Mouse (Mus musculus): ENCODE measurements around the gene Mlec. TPM values are rescaled to one million over a fixed set of nuclear protein-coding genes. Genes with fewer than 3 reads are reported as not detected.

Gene Mlec
- polyA plus RNA-seq, 1 experiment from 2014 or later: 43.6 TPM

DNA sequence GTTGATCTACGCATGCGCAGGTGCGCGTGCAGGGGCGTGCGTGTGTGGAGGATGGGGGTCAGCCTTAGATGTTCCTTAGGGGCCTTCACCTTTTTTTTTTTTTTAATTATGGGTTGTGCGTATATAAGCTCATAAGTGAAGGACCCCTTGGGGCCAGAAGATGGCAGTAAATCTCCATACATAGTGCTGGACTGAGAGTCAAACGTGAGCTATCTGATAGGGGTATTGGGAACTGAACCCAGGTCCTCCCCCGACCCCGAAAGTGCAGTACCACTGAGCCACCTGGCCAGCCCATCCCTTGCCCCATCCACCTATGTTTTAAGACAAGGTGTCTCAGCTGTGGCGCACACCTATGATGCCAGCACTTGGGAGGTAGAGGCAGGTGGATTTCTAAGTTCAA, 21.6 kb upstream of the Mlec start:
- Histone ChIP-seq H3K9ac (ENCODE audit: low read depth, low read length) (no peak overlapping the region), H3K4me2 (ENCODE audit: low read length) (no peak overlapping the region), H3K27me3 (ENCODE audit: insufficient read depth, low read length) (no peaks in the 10 kb centered on the region), H3K36me3 (ENCODE audit: insufficient read depth, low read length) (no peaks in the 10 kb centered on the region), H3K27ac (no peak overlapping the region), H3K9me3 (replicated peaks; ENCODE audit: low read length) (no peaks in the 10 kb centered on the region), H3K4me3 (replicated peaks; ENCODE audit: low read depth, low read length) (no peak overlapping the region), H3K4me1 (replicated peaks; ENCODE audit: insufficient read depth, low read length) (0 out of 2 replicates have a peak, but pooled peaks cover 4% of the 10 kb centered on the region)
- ATAC-seq (replicated peaks; ENCODE audit: low FRiP score, low read depth): no peak
- DNase-seq (ENCODE audit: low spot score): no peak
- TF ChIP-seq CTCF (IDR thresholded peaks at IDR 0.05; ENCODE audit: low read depth): no peak
- 89% methylated on average over 11 of the region's 11 CpGs for WGBS

DNA sequence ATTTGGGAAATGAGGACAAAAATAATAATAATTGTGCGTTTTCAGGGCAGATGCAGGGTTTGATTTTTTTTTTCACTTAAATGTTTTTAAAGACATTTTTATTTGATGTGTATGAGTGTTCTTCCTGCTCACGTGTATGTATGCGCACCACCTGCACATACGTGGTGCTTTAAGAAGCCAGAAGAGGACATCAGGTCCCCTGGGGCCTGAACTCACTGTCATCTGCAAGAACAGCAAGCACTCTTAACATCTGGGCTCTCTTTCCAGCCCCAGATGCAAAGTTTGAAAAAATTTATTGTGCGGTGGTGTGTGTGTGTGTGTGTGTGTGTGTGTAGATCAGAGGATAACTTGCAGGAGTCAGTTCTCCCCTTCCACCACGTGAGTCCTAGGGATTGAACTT, 19.9 kb upstream of the Mlec start:
- H3K36me3 ChIP-seq (ENCODE audit: insufficient read depth, low read length): no peaks in the 10 kb centered on the region
- DNase-seq (ENCODE audit: low spot score) (no peak), ATAC-seq (replicated peaks; ENCODE audit: low FRiP score, low read depth) (no peak)
- TF ChIP-seq CTCF (IDR thresholded peaks at IDR 0.05; ENCODE audit: low read depth): no peak
- H3K9ac ChIP-seq (ENCODE audit: low read depth, low read length): no peak overlapping the region
- H3K27me3 ChIP-seq (ENCODE audit: insufficient read depth, low read length): no peaks in the 10 kb centered on the region
- H3K4me3 ChIP-seq (replicated peaks; ENCODE audit: low read depth, low read length): no peak overlapping the region
- H3K4me2 ChIP-seq (ENCODE audit: low read length): no peak overlapping the region
- no peaks in the 10 kb centered on the region for H3K9me3 ChIP-seq (replicated peaks; ENCODE audit: low read length)
- WGBS: 74% methylated on average over 6 of the region's 6 CpGs
- H3K4me1 ChIP-seq (replicated peaks; ENCODE audit: insufficient read depth, low read length): 0 out of 2 replicates have a peak, but pooled peaks cover 4% of the 10 kb centered on the region
- H3K27ac ChIP-seq: no peak overlapping the region

DNA sequence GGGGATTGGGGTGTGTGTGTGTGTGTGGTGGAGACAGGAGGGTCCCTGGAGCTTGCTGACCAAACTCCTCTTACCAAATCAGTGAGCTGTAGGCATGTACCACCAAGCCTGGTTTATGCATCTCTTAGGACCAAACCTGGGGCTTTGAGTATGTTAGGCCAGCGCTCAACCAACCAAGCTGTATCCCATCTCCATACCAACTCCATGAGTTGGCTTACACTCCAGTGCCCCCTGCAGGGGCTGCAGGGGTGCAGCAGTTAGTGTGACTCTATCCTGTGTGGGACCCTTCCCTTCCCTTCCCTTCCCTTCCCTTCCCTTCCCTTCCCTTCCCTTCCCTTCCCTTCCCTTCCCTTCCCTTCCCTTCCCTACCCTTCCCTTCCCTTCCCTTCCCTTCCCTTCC, 16.6 kb upstream of the Mlec start:
- Histone ChIP-seq H3K4me2 (ENCODE audit: low read length) (no peak overlapping the region), H3K4me3 (replicated peaks; ENCODE audit: low read depth, low read length) (no peak overlapping the region), H3K36me3 (ENCODE audit: insufficient read depth, low read length) (no peaks in the 10 kb centered on the region), H3K27ac (no peak overlapping the region), H3K9me3 (replicated peaks; ENCODE audit: low read length) (no peaks in the 10 kb centered on the region), H3K4me1 (replicated peaks; ENCODE audit: insufficient read depth, low read length) (no peaks in the 10 kb centered on the region), H3K9ac (ENCODE audit: low read depth, low read length) (no peak overlapping the region), H3K27me3 (ENCODE audit: insufficient read depth, low read length) (no peaks in the 10 kb centered on the region)
- no peak for ATAC-seq (replicated peaks; ENCODE audit: low FRiP score, low read depth)
- TF ChIP-seq CTCF (IDR thresholded peaks at IDR 0.05; ENCODE audit: low read depth): peak; percentile 49; the same call in 1 of the 2 replicates
- no peak for DNase-seq (ENCODE audit: low spot score)
- WGBS: 86% methylated on average over 1 of the region's 1 CpGs

DNA sequence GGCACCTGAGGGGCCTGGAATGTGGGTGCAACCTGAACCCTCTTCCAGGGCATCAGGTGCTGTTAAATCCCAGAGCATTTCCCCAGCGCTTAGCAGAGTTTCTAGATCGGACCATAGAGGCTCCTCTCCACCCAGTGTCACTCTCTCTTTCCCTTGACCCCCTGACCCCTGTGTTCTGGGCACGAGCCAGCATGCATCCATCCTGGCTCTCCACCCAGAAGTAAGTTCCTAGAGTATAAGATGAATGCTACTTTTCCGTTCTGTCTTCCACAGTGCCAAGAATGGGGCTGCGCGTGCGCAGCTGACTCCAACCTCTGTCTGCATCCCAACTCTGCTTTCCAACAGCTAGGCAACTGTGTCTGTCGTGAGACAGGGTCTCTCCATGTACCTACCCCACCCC, 12.2 kb upstream of the Mlec start:
- peaks cover 24% of the 10 kb centered on the region for H3K4me1 ChIP-seq (replicated peaks; ENCODE audit: insufficient read depth, low read length)
- H3K9ac ChIP-seq (ENCODE audit: low read depth, low read length): no peak overlapping the region
- ATAC-seq (replicated peaks; ENCODE audit: low FRiP score, low read depth) (no peak), DNase-seq (ENCODE audit: low spot score) (no peak)
- H3K36me3 ChIP-seq (ENCODE audit: insufficient read depth, low read length): no peaks in the 10 kb centered on the region
- H3K4me2 ChIP-seq (ENCODE audit: low read length): no peak overlapping the region
- TF ChIP-seq CTCF (IDR thresholded peaks at IDR 0.05; ENCODE audit: low read depth): no peak
- H3K4me3 ChIP-seq (replicated peaks; ENCODE audit: low read depth, low read length): no peak overlapping the region
- 74% methylated on average over 8 of the region's 8 CpGs for WGBS
- no peaks in the 10 kb centered on the region for H3K27me3 ChIP-seq (ENCODE audit: insufficient read depth, low read length)
- no peak overlapping the region for H3K27ac ChIP-seq
- H3K9me3 ChIP-seq (replicated peaks; ENCODE audit: low read length): no peaks in the 10 kb centered on the region

DNA sequence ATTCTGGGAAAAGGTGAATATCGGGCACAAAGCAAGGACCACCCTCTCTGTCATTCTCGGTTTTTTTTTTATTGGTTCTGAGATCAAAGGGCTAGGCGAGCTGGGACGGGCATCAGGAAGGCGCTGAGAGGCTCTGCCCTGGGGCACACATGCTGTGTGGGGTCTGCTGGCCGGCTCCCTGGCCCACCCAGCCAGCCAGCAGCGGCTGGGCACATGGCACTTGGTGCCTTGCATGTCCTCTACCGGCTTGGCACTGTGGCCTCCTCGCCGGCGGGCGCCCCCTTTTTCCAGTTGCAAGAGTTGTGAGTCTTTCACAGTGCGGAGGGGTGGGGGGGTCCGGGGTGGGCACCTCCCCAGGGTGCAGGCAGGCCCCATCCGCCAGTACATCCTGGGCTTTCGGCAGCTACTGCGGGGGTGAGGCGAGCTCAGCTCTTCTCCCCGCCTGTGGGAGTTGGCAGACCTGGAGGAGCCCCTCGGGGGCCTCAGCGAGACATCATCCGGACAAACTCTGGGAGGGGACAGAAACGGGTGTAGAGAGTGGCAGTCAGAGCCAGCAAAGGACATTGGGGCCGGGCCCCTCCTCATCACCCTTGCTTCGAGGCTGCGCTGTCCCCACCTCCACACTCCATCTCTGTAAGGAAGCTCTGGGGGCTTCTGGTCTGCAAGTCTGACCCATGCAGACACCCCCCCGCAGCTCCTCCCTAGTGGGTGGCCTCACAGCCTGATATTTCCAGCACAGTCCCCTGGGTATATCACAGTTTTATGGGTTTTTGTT, 10.8 kb upstream of the Mlec start:
- no peak for TF ChIP-seq CTCF (IDR thresholded peaks at IDR 0.05; ENCODE audit: low read depth)
- Histone ChIP-seq H3K9me3 (replicated peaks; ENCODE audit: low read length) (no peaks in the 10 kb centered on the region), H3K9ac (ENCODE audit: low read depth, low read length) (peak overlapping the region; percentile 47; the same call in 1 of the 2 replicates), H3K4me3 (replicated peaks; ENCODE audit: low read depth, low read length) (no peak overlapping the region), H3K36me3 (ENCODE audit: insufficient read depth, low read length) (no peaks in the 10 kb centered on the region), H3K27me3 (ENCODE audit: insufficient read depth, low read length) (no peaks in the 10 kb centered on the region), H3K4me1 (replicated peaks; ENCODE audit: insufficient read depth, low read length) (peaks cover 24% of the 10 kb centered on the region), H3K27ac (peak overlapping the region; percentile 36; the same call in 1 of the 2 replicates), H3K4me2 (ENCODE audit: low read length) (peak overlapping the region; percentile 31)
- ATAC-seq (replicated peaks; ENCODE audit: low FRiP score, low read depth): peak; percentile 18
- no peak for DNase-seq (ENCODE audit: low spot score)
- 22% methylated on average over 27 of the region's 27 CpGs for WGBS

DNA sequence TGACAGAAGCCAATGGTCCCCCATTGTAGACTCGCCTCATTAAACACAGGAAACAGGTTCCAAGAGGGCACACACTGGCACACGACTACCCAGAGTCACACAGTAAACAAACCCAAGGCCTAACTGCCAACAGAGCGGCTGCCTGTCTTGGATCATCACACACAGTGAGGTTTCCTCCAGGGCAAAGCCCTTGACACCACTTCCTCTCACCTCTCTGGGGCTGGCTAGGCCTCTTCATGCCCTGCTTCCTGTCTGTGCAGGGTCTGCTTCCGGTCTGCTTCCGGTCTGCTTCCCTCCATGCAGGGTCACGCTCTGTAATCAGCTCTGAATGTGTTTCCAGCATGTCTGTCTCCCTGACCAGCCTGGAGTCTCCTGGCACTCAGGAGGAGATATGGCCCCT, 9.4 kb upstream of the Mlec start:
- Histone ChIP-seq H3K9ac (ENCODE audit: low read depth, low read length) (no peak overlapping the region), H3K27me3 (ENCODE audit: insufficient read depth, low read length) (no peaks in the 10 kb centered on the region), H3K27ac (peak overlapping the region; percentile 81), H3K4me3 (replicated peaks; ENCODE audit: low read depth, low read length) (no peak overlapping the region), H3K4me1 (replicated peaks; ENCODE audit: insufficient read depth, low read length) (peaks cover 24% of the 10 kb centered on the region), H3K36me3 (ENCODE audit: insufficient read depth, low read length) (no peaks in the 10 kb centered on the region), H3K9me3 (replicated peaks; ENCODE audit: low read length) (no peaks in the 10 kb centered on the region), H3K4me2 (ENCODE audit: low read length) (no peak overlapping the region)
- 33% methylated on average over 6 of the region's 6 CpGs for WGBS
- TF ChIP-seq CTCF (IDR thresholded peaks at IDR 0.05; ENCODE audit: low read depth): no peak
- ATAC-seq (replicated peaks; ENCODE audit: low FRiP score, low read depth) (peak; percentile 29; the same call in 1 of the 2 replicates), DNase-seq (ENCODE audit: low spot score) (no peak)
